Mouse (Mus musculus) effector memory CD4-positive, alpha-beta T cell, adult 7 months (primary cell): ENCODE results near the gene Sirt4. TPM values are rescaled to one million over a fixed set of nuclear protein-coding genes. Genes with fewer than 3 reads are reported as not detected.

Experiments used
- polyA plus RNA-seq: library from polyadenylated mRNA; unstranded; fragments of 100-300 nt; shearing (Covaris generic); gene quantifications from one replicate; pipeline ENCODE4 v1.2.1, GENCODE M21; 2017

Sirt4 gene
- 14.3 TPM for polyA plus RNA-seq

GRCm38 (mm10) chr5:115483947-115484920, at the start of gene Sirt4:
Gene Sirt4, minus strand, starts transcription at chr5:115484725.

GRCm38 (mm10) chr5:115506454-115507201, 22.1 kb upstream of the Sirt4 start, which contains the start of gene Pxn:
Gene Pxn, plus strand, starts transcription at chr5:115506676.

GRCm38 (mm10) chr5:115465642-115466420, 18.7 kb downstream of the Sirt4 start, which contains the start of gene Pla2g1b:
Gene Pla2g1b, plus strand, starts transcription at chr5:115466262.

GRCm38 (mm10) chr5:115429359-115430186, 55.0 kb downstream of the Sirt4 start, which contains the start of gene Msi1:
Gene Msi1, plus strand, starts transcription at chr5:115429599.

Other genes starting within 250 kb of the Sirt4 start
- 115 TPM for gene Pop5, start 248.9 kb downstream of the Sirt4 start, polyA plus RNA-seq
- 130 TPM for gene Rnf10, start 211.8 kb downstream of the Sirt4 start, polyA plus RNA-seq
- 40.2 TPM for gene Coq5, start 205.1 kb downstream of the Sirt4 start, polyA plus RNA-seq
- gene Dynll1, start 183.7 kb downstream of the Sirt4 start, polyA plus RNA-seq = 331 TPM
- gene Srsf9, start 157.5 kb downstream of the Sirt4 start, polyA plus RNA-seq = 88.6 TPM
- 5.5 TPM for gene Gatc, start 143.5 kb downstream of the Sirt4 start, polyA plus RNA-seq
- gene Triap1, start 143.5 kb downstream of the Sirt4 start, polyA plus RNA-seq = 22.9 TPM
- 459 TPM for gene Cox6a1, start 135.7 kb downstream of the Sirt4 start, polyA plus RNA-seq
- 0.27 TPM for gene Msi1, start 55.1 kb downstream of the Sirt4 start, polyA plus RNA-seq
- gene Pla2g1b, start 18.5 kb downstream of the Sirt4 start, polyA plus RNA-seq = not detected
- gene Pxn, start 22.0 kb upstream of the Sirt4 start, polyA plus RNA-seq = 64.8 TPM
- 2,084 TPM for gene Rplp0, start 74.7 kb upstream of the Sirt4 start, polyA plus RNA-seq
- gene Gcn1l1, start 80.5 kb upstream of the Sirt4 start, polyA plus RNA-seq = 51.8 TPM
- gene Rab35, start 147.2 kb upstream of the Sirt4 start, polyA plus RNA-seq = 15.8 TPM
- 64.4 TPM for gene Bicdl1, start 246.9 kb upstream of the Sirt4 start, polyA plus RNA-seq